Mouse (Mus musculus): ENCODE measurements at regions not wholly inside any gene's neighbourhood (a gene's known extent, or its start where the extent isn't known, plus 50 kb on each side); places are given as distances from the start of the nearest gene placed in this dataset.

DNA sequence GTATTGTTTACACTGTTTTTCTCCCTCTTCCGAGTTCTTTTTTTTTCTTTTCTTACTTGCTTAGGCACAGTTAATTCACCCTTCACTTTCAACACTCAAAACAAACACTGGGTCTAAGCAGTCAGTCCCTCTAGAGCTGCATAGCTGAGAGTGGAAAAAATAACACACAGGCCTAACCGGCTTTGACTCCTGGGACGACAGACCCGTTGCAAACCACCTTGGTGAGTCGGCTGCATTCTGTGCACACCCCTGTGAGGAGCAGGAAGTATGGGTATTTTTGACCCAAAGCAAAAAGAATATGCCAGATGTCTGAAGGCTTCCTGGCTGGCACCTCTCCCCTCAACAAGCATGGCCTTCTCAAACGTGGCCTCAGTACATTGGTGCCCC is 105.6 kb upstream of the Irf2bp2 start:
- H3K4me1 ChIP-seq (ENCODE audit: insufficient read depth), result peaks cover 16% of the 10 kb centered on the region
- H3K27ac ChIP-seq (ENCODE audit: low read depth), result peak overlapping the region; percentile 96
- H3K9me3 ChIP-seq (ENCODE audit: low read depth, low read length), result no peaks in the 10 kb centered on the region
- no peaks in the 10 kb centered on the region for H3K36me3 ChIP-seq (ENCODE audit: insufficient read depth)
- no peaks in the 10 kb centered on the region for H3K27me3 ChIP-seq (ENCODE audit: insufficient read depth, low read length)
- DNase-seq, result peak; percentile 72
- TF ChIP-seq CTCF (IDR thresholded peaks at IDR 0.05; ENCODE audit: low read depth), result no peak
- 7% methylated on average over 6 of the region's 6 CpGs for WGBS
- no peak overlapping the region for H3K4me3 ChIP-seq (ENCODE audit: low read depth, low read length)
- no peak overlapping the region for H3K9ac ChIP-seq
- peak overlapping the region; percentile 15; the same call in 1 of the 2 replicates for H3K4me2 ChIP-seq
- peak; percentile 71; the same call in 1 of the 2 replicates for ATAC-seq (ENCODE audit: insufficient read depth)

GRCm38 (mm10) chr8:126698601-126699388 is 105.0 kb upstream of the Irf2bp2 start:
- no peak for TF ChIP-seq CTCF (IDR thresholded peaks at IDR 0.05; ENCODE audit: low read depth)
- Histone ChIP-seq H3K27ac (ENCODE audit: low read depth) (peak overlapping the region; percentile 96), H3K9ac (0 out of 2 replicates have a peak overlapping the region, but pooled peaks have one; percentile 27), H3K4me1 (ENCODE audit: insufficient read depth) (peaks cover 16% of the 10 kb centered on the region), H3K4me3 (ENCODE audit: low read depth, low read length) (peak overlapping the region; percentile 15; the same call in 1 of the 2 replicates), H3K36me3 (ENCODE audit: insufficient read depth) (no peaks in the 10 kb centered on the region), H3K4me2 (peak overlapping the region; percentile 46), H3K9me3 (ENCODE audit: low read depth, low read length) (no peaks in the 10 kb centered on the region), H3K27me3 (ENCODE audit: insufficient read depth, low read length) (no peaks in the 10 kb centered on the region)
- DNase-seq (peak; percentile 86), ATAC-seq (ENCODE audit: insufficient read depth) (peak; percentile 85)
- 22% methylated on average over 7 of the region's 7 CpGs for WGBS

DNA sequence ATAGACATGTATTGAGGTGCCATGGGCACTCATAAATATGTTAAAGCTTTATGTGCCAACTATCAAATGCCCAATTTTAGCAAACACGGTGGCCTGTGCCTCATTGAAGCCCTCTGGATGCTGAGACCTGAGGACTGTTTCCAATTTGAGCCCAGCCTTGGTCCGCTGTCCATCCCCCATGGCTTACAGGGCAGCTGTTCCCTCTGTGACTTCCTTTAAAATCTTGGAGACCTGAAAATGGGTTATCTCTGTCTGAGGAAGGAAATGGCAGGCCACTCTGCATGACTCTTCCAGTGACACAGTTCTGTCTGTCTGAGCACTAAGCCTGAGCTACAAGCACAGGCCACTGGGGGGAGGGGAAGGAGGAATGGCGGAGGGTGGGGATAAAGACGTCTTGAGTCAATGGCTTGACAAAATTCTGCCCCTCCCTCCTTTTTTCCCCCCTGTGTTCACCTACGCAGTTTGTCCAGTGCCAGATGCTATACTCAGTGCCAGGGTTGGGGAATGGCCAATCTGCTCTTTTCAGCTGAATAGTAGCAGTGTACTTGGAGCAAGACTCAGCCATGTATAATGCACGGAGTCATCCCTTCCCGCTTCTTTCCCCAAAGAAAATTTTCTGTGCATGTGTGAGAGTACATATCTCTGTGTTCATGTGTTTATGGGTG is 102.7 kb upstream of the Irf2bp2 start:
- Histone ChIP-seq H3K9me3 (ENCODE audit: low read depth, low read length) (no peaks in the 10 kb centered on the region), H3K36me3 (ENCODE audit: insufficient read depth) (no peaks in the 10 kb centered on the region), H3K4me2 (no peak overlapping the region), H3K9ac (no peak overlapping the region), H3K27me3 (ENCODE audit: insufficient read depth, low read length) (no peaks in the 10 kb centered on the region), H3K4me3 (ENCODE audit: low read depth, low read length) (no peak overlapping the region), H3K4me1 (ENCODE audit: insufficient read depth) (peaks cover 16% of the 10 kb centered on the region), H3K27ac (ENCODE audit: low read depth) (no peak overlapping the region)
- TF ChIP-seq CTCF (IDR thresholded peaks at IDR 0.05; ENCODE audit: low read depth), result no peak
- no peak for DNase-seq
- 75% methylated on average over 7 of the region's 7 CpGs for WGBS
- ATAC-seq (ENCODE audit: insufficient read depth), result no peak

GRCm38 (mm10) chr8:126694370-126694769 is 100.6 kb upstream of the Irf2bp2 start:
- no peak for TF ChIP-seq CTCF (IDR thresholded peaks at IDR 0.05; ENCODE audit: low read depth)
- no peak overlapping the region for H3K4me2 ChIP-seq
- no peak for ATAC-seq (ENCODE audit: insufficient read depth)
- 58% methylated on average over 7 of the region's 7 CpGs for WGBS
- peak; percentile 56 for DNase-seq
- H3K4me3 ChIP-seq (ENCODE audit: low read depth, low read length), result no peak overlapping the region
- no peaks in the 10 kb centered on the region for H3K27me3 ChIP-seq (ENCODE audit: insufficient read depth, low read length)
- no peaks in the 10 kb centered on the region for H3K9me3 ChIP-seq (ENCODE audit: low read depth, low read length)
- no peak overlapping the region for H3K9ac ChIP-seq
- H3K4me1 ChIP-seq (ENCODE audit: insufficient read depth), result peaks cover 11% of the 10 kb centered on the region
- H3K36me3 ChIP-seq (ENCODE audit: insufficient read depth), result no peaks in the 10 kb centered on the region
- H3K27ac ChIP-seq (ENCODE audit: low read depth), result peak overlapping the region; percentile 26; the same call in 1 of the 2 replicates

- H3K4me1 ChIP-seq (ENCODE audit: insufficient read depth), result peaks cover 4% of the 10 kb centered on the region
- no peak overlapping the region for H3K4me2 ChIP-seq
- DNase-seq (no peak), ATAC-seq (ENCODE audit: insufficient read depth) (no peak)
- H3K27me3 ChIP-seq (ENCODE audit: insufficient read depth, low read length), result no peaks in the 10 kb centered on the region
- TF ChIP-seq CTCF (IDR thresholded peaks at IDR 0.05; ENCODE audit: low read depth), result no peak
- H3K36me3 ChIP-seq (ENCODE audit: insufficient read depth), result no peaks in the 10 kb centered on the region
- no peaks in the 10 kb centered on the region for H3K9me3 ChIP-seq (ENCODE audit: low read depth, low read length)
- 71% methylated on average over 1 of the region's 1 CpGs for whole genome bisulfite sequencing
- H3K27ac ChIP-seq (ENCODE audit: low read depth), result no peak overlapping the region
- H3K9ac ChIP-seq, result no peak overlapping the region
- H3K4me3 ChIP-seq (ENCODE audit: low read depth, low read length), result no peak overlapping the region
These were observed 99.9 kb upstream of the Irf2bp2 start for GRCm38 (mm10) chr8:126693642-126694041.

GRCm38 (mm10) chr8:126692711-126693110 is 98.9 kb upstream of the Irf2bp2 start:
- Histone ChIP-seq H3K9ac (no peak overlapping the region), H3K4me1 (ENCODE audit: insufficient read depth) (no peaks in the 10 kb centered on the region), H3K9me3 (ENCODE audit: low read depth, low read length) (no peaks in the 10 kb centered on the region), H3K27me3 (ENCODE audit: insufficient read depth, low read length) (no peaks in the 10 kb centered on the region), H3K4me3 (ENCODE audit: low read depth, low read length) (no peak overlapping the region), H3K36me3 (ENCODE audit: insufficient read depth) (no peaks in the 10 kb centered on the region), H3K4me2 (no peak overlapping the region), H3K27ac (ENCODE audit: low read depth) (peak overlapping the region; percentile 13; the same call in 1 of the 2 replicates)
- 71% methylated on average over 3 of the region's 3 CpGs for WGBS
- DNase-seq (no peak), ATAC-seq (ENCODE audit: insufficient read depth) (no peak)
- TF ChIP-seq CTCF (IDR thresholded peaks at IDR 0.05; ENCODE audit: low read depth), result no peak

GRCm38 (mm10) chr8:126692263-126692662 is 98.5 kb upstream of the Irf2bp2 start:
- Histone ChIP-seq H3K27ac (ENCODE audit: low read depth) (peak overlapping the region; percentile 13; the same call in 1 of the 2 replicates), H3K4me1 (ENCODE audit: insufficient read depth) (no peaks in the 10 kb centered on the region), H3K9ac (no peak overlapping the region), H3K4me2 (no peak overlapping the region), H3K36me3 (ENCODE audit: insufficient read depth) (no peaks in the 10 kb centered on the region), H3K27me3 (ENCODE audit: insufficient read depth, low read length) (no peaks in the 10 kb centered on the region), H3K9me3 (ENCODE audit: low read depth, low read length) (no peaks in the 10 kb centered on the region), H3K4me3 (ENCODE audit: low read depth, low read length) (no peak overlapping the region)
- 37% methylated on average over 3 of the region's 3 CpGs for WGBS
- DNase-seq (peak; percentile 81), ATAC-seq (ENCODE audit: insufficient read depth) (peak; percentile 23; the same call in 1 of the 2 replicates)
- peak; percentile 10; the same call in 1 of the 2 replicates for TF ChIP-seq CTCF (IDR thresholded peaks at IDR 0.05; ENCODE audit: low read depth)
